Mouse (Mus musculus): ENCODE measurements at regions not wholly inside any gene's neighbourhood (a gene's known extent, or its start where the extent isn't known, plus 50 kb on each side); places are given as distances from the start of the nearest gene placed in this dataset.
"Not testable (repeated sequence)": the region's sequence is repeated elsewhere in the genome, so short reads cannot be mapped to it uniquely, and the experiment has no call there.

DNA sequence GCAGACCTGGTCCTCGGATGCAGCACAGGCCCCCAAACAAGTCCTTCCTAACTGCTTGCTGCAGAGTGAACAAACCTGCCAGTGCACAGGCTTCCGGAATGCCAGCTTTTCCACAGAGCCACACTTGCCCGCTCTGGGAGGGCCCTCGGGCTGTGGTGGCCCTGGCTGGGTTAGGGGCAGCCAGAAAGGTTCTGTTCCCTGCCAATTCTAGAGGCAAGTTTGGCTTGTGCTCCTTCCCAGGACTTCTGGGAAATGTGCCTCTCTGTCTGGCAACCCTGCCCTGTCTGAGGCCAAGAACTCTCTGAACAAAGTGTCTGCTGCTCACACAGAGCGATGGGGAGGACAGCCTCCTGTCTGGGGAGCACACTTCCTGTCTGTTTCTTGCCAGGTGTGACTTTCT lies 66.4 kb downstream of the Xrcc2 start:
- Histone ChIP-seq H3K9me3 (ENCODE audit: low read length) (no peaks in the 10 kb centered on the region), H3K27me3 (ENCODE audit: insufficient read depth, low read length) (no peaks in the 10 kb centered on the region), H3K9ac (replicated peaks; ENCODE audit: low read length) (no peak overlapping the region), H3K36me3 (ENCODE audit: insufficient read depth, low read length) (no peaks in the 10 kb centered on the region), H3K4me3 (ENCODE audit: low read length) (no peak overlapping the region), H3K4me1 (ENCODE audit: insufficient read depth, low read length) (no peaks in the 10 kb centered on the region), H3K27ac (ENCODE audit: low read length) (no peak overlapping the region), H3K4me2 (replicated peaks; ENCODE audit: low read depth, low read length) (no peak overlapping the region)
- 86% methylated on average over 5 of the region's 5 CpGs for WGBS
- no peak for ATAC-seq (ENCODE audit: low FRiP score, low TSS enrichment)

DNA sequence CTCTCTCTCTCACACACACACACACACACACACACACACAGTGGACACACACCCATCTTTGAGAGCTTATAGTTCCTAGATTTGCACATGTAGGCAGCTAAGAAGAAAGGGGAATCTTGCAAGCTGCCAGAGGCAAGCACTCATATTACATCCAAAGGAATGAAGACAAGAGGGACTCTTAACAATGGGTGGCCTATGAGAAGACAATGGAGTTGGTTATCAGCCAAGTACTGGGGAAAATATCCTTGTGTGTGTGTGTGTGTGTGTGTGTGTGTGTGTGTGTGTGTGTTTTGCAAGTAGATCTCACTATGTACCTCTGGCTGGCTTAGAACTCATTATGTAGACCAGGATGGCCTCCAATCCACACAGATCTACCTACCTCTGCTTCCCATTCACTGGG lies 67.5 kb downstream of the Xrcc2 start:
- H3K9ac ChIP-seq (replicated peaks; ENCODE audit: low read length) = no peak overlapping the region
- no peak for ATAC-seq (ENCODE audit: low FRiP score, low TSS enrichment)
- H3K36me3 ChIP-seq (ENCODE audit: insufficient read depth, low read length) = no peaks in the 10 kb centered on the region
- H3K9me3 ChIP-seq (ENCODE audit: low read length) = no peaks in the 10 kb centered on the region
- H3K27ac ChIP-seq (ENCODE audit: low read length) = no peak overlapping the region
- no peak overlapping the region for H3K4me2 ChIP-seq (replicated peaks; ENCODE audit: low read depth, low read length)
- no peaks in the 10 kb centered on the region for H3K4me1 ChIP-seq (ENCODE audit: insufficient read depth, low read length)
- no peaks in the 10 kb centered on the region for H3K27me3 ChIP-seq (ENCODE audit: insufficient read depth, low read length)
- H3K4me3 ChIP-seq (ENCODE audit: low read length) = no peak overlapping the region

DNA sequence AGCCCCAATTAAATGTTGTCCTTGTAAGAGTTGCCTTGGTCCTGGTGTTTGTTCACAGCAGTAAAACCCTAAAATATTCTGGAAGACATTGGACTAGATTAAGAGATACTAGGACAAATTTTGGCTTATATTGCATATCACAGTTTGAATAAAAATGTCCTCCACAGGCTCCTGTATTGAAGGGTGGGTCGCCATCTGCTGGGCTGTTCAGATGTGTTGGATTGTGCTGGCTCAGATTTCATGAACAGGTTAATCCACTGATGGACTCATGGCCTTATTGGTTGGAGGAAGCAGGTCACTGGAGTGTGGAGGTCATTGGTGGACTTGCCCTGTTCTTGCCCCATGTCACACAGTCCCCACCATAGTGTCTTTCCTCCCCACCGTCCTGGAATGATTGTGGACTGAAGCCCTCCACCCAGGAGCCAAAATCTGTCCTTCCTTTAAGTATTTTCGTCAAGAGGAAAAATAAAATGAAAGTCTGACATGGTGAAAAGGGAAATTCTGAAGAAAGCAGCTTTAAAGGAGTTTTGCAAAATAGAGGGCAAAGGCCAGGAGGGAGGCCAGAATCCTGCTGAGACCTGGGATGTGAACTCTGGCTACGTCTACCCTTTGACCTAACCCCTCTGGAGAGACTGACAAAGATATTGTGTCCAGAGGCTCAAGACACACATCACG lies 72.6 kb downstream of the Xrcc2 start:
- H3K9ac ChIP-seq (replicated peaks; ENCODE audit: low read length) = no peak overlapping the region
- H3K27me3 ChIP-seq (ENCODE audit: insufficient read depth, low read length) = no peaks in the 10 kb centered on the region
- no peak overlapping the region for H3K4me3 ChIP-seq (ENCODE audit: low read length)
- H3K36me3 ChIP-seq (ENCODE audit: insufficient read depth, low read length) = no peaks in the 10 kb centered on the region
- WGBS = 74% methylated on average over 5 of the region's 5 CpGs
- no peak overlapping the region for H3K27ac ChIP-seq (ENCODE audit: low read length)
- no peaks in the 10 kb centered on the region for H3K9me3 ChIP-seq (ENCODE audit: low read length)
- H3K4me2 ChIP-seq (replicated peaks; ENCODE audit: low read depth, low read length) = no peak overlapping the region
- no peak for ATAC-seq (ENCODE audit: low FRiP score, low TSS enrichment)
- no peaks in the 10 kb centered on the region for H3K4me1 ChIP-seq (ENCODE audit: insufficient read depth, low read length)

DNA sequence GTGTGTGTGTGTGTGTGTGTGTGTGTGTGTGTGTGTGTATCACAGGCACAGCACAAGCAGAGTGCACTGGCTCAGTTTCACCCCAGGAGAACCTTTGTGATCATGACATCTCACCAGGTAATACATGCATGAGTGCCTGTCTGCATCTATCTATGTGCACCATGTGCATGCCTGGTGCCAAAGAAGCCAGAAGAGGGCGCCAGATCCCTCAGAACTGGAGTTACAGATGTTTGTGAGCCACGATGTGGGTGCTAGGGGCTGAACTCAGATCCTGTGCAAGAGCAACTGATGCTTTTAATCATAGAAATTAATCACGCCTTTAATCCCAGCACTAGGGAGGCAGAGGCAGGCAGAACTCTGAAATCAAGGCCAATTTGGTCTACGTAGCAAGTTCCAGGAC lies 75.9 kb downstream of the Xrcc2 start:
- H3K27ac ChIP-seq (ENCODE audit: low read length) = no peak overlapping the region
- H3K4me1 ChIP-seq (ENCODE audit: insufficient read depth, low read length) = no peaks in the 10 kb centered on the region
- H3K27me3 ChIP-seq (ENCODE audit: insufficient read depth, low read length) = no peaks in the 10 kb centered on the region
- no peak overlapping the region for H3K4me3 ChIP-seq (ENCODE audit: low read length)
- no peaks in the 10 kb centered on the region for H3K9me3 ChIP-seq (ENCODE audit: low read length)
- H3K4me2 ChIP-seq (replicated peaks; ENCODE audit: low read depth, low read length) = no peak overlapping the region
- H3K36me3 ChIP-seq (ENCODE audit: insufficient read depth, low read length) = no peaks in the 10 kb centered on the region
- WGBS = 79% methylated on average over 4 of the region's 4 CpGs
- no peak for ATAC-seq (ENCODE audit: low FRiP score, low TSS enrichment)
- H3K9ac ChIP-seq (replicated peaks; ENCODE audit: low read length) = no peak overlapping the region

DNA sequence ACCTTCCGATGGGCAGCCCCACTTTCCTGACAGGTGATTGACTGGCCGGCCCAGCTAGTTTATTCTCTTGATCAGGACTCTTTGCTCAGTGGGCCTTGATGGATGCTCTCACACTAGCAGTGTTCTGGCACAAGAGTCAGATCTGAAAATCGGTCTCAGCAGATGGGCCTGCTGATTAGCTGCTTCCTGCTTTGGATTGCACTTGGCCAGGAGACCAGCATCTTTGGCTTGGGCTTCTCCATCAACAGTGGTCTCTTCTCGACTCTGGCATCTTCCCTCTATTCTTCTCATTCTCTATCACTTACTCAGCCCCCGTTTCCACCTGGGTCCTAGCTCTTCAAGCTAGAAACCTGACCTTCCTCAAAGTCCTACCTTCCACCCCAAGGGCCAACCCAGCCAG lies 77.1 kb downstream of the Xrcc2 start:
- no peaks in the 10 kb centered on the region for H3K4me1 ChIP-seq (ENCODE audit: insufficient read depth, low read length)
- no peaks in the 10 kb centered on the region for H3K9me3 ChIP-seq (ENCODE audit: low read length)
- no peak for ATAC-seq (ENCODE audit: low FRiP score, low TSS enrichment)
- H3K36me3 ChIP-seq (ENCODE audit: insufficient read depth, low read length) = no peaks in the 10 kb centered on the region
- H3K27me3 ChIP-seq (ENCODE audit: insufficient read depth, low read length) = no peaks in the 10 kb centered on the region
- no peak overlapping the region for H3K4me3 ChIP-seq (ENCODE audit: low read length)
- H3K27ac ChIP-seq (ENCODE audit: low read length) = no peak overlapping the region
- 88% methylated on average over 5 of the region's 5 CpGs for WGBS
- H3K4me2 ChIP-seq (replicated peaks; ENCODE audit: low read depth, low read length) = no peak overlapping the region
- no peak overlapping the region for H3K9ac ChIP-seq (replicated peaks; ENCODE audit: low read length)

DNA sequence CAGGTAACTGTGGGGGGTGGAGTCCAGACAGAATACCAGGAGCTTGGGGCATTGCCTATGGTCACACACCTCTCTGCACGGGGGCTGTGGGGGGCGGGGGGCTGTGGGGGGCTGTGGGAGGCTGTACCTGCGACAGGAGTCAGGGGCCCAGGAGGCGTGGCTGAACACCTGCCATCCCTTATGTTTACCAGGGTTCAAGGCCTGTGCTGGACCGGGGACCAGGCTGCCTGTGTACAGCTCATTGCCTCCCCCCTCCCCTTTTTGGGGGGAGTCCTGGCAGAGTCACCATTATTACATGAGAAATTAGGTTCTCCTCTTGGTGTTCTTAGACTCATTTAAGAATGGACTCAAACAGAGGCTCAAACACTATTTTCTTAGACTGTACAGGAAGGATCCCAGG lies 78.5 kb downstream of the Xrcc2 start:
- H3K4me2 ChIP-seq (replicated peaks; ENCODE audit: low read depth, low read length) = no peak overlapping the region
- no peak overlapping the region for H3K4me3 ChIP-seq (ENCODE audit: low read length)
- no peaks in the 10 kb centered on the region for H3K9me3 ChIP-seq (ENCODE audit: low read length)
- H3K27me3 ChIP-seq (ENCODE audit: insufficient read depth, low read length) = no peaks in the 10 kb centered on the region
- H3K36me3 ChIP-seq (ENCODE audit: insufficient read depth, low read length) = no peaks in the 10 kb centered on the region
- no peaks in the 10 kb centered on the region for H3K4me1 ChIP-seq (ENCODE audit: insufficient read depth, low read length)
- no peak overlapping the region for H3K9ac ChIP-seq (replicated peaks; ENCODE audit: low read length)
- ATAC-seq (ENCODE audit: low FRiP score, low TSS enrichment) = peak; percentile 51; the same call in 1 of the 2 replicates
- no peak overlapping the region for H3K27ac ChIP-seq (ENCODE audit: low read length)
- 75% methylated on average over 5 of the region's 5 CpGs for WGBS

DNA sequence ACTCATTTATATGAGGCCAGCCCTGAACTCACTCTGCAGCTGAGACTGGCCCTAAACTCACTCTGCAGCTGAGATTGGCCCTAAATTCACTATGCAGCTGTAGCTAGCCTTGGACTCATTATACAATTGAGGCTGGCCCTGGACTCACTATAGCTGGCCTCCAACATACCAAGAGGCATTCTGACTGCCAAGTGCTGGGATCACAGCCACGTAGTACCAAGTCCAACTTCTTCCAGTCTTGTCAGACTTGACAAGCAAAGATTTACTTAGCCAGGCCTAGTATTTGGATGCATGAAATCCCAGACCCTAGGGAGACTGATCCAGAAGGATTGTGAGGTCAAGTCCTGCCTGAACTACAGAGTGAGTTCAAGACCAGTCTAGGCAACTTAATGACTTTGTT lies 81.6 kb downstream of the Xrcc2 start:
- WGBS = 79% methylated on average over 1 of the region's 1 CpGs
- ATAC-seq (ENCODE audit: low FRiP score, low TSS enrichment) = no peak

DNA sequence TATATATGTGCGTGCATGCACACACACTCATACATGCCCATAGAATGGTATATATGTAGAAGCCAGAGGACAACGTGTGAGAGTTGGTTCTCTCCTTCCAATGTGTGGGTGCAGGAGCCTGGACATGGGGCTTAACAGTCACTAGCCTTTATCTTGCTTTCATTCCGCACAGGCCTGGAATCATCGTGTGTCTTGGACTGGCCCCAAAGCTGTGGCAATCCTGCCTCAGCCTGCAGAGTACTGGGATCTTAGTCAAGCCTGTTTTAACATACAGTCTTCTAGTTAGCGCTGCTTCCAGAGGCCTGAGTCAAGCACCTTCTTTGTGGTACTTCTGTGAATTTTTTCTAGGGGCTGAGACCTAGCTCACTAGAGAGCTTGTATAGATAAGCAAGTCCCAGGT lies 85.8 kb downstream of the Xrcc2 start:
- no peak overlapping the region for H3K27ac ChIP-seq (ENCODE audit: low read length)
- no peak for ATAC-seq (ENCODE audit: low FRiP score, low TSS enrichment)

More for the DNA sequence above, 81.6 kb downstream of the Xrcc2 start:
- Histone ChIP-seq H3K27ac (ENCODE audit: low read length) (no peak overlapping the region), H3K36me3 (ENCODE audit: insufficient read depth, low read length) (no peaks in the 10 kb centered on the region), H3K4me2 (replicated peaks; ENCODE audit: low read depth, low read length) (no peak overlapping the region), H3K9ac (replicated peaks; ENCODE audit: low read length) (no peak overlapping the region), H3K4me1 (ENCODE audit: insufficient read depth, low read length) (no peaks in the 10 kb centered on the region), H3K4me3 (ENCODE audit: low read length) (no peak overlapping the region), H3K27me3 (ENCODE audit: insufficient read depth, low read length) (no peaks in the 10 kb centered on the region), H3K9me3 (ENCODE audit: low read length) (no peaks in the 10 kb centered on the region)

DNA sequence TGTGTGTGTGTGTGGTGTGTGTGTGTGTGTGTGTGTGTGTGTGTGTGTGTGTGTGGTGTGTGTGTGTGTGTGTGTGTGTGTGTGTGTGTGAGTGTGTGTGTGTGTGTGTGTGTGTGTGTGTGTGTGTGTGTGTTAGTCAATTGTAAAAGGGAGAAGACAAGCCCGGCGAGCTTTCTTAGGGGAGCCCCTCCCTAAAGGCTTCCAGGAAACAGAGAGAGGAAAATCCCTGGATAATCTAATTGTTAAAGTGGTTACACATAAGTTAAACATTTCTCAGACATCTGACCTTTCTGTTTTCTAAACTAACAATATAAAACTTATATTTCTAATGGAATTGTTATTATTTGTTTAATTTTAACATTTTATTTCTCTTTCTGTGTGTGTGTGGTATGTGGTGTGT lies 86.3 kb downstream of the Xrcc2 start:
- not testable (repeated sequence) for H3K4me1 ChIP-seq (ENCODE audit: insufficient read depth, low read length); H3K27ac ChIP-seq (ENCODE audit: low read length); H3K9me3 ChIP-seq (ENCODE audit: low read length); H3K9ac ChIP-seq (replicated peaks; ENCODE audit: low read length); ATAC-seq (ENCODE audit: low FRiP score, low TSS enrichment); H3K4me3 ChIP-seq (ENCODE audit: low read length); H3K4me2 ChIP-seq (replicated peaks; ENCODE audit: low read depth, low read length); H3K36me3 ChIP-seq (ENCODE audit: insufficient read depth, low read length); H3K27me3 ChIP-seq (ENCODE audit: insufficient read depth, low read length)
- 61% methylated on average over 2 of the region's 2 CpGs for WGBS

More for the DNA sequence above, 85.8 kb downstream of the Xrcc2 start:
- no peaks in the 10 kb centered on the region for H3K9me3 ChIP-seq (ENCODE audit: low read length)
- no peak overlapping the region for H3K4me2 ChIP-seq (replicated peaks; ENCODE audit: low read depth, low read length)
- no peaks in the 10 kb centered on the region for H3K27me3 ChIP-seq (ENCODE audit: insufficient read depth, low read length)
- H3K4me1 ChIP-seq (ENCODE audit: insufficient read depth, low read length) = no peaks in the 10 kb centered on the region
- no peak overlapping the region for H3K9ac ChIP-seq (replicated peaks; ENCODE audit: low read length)
- WGBS = 81% methylated on average over 5 of the region's 5 CpGs
- no peaks in the 10 kb centered on the region for H3K36me3 ChIP-seq (ENCODE audit: insufficient read depth, low read length)
- H3K4me3 ChIP-seq (ENCODE audit: low read length) = no peak overlapping the region

DNA sequence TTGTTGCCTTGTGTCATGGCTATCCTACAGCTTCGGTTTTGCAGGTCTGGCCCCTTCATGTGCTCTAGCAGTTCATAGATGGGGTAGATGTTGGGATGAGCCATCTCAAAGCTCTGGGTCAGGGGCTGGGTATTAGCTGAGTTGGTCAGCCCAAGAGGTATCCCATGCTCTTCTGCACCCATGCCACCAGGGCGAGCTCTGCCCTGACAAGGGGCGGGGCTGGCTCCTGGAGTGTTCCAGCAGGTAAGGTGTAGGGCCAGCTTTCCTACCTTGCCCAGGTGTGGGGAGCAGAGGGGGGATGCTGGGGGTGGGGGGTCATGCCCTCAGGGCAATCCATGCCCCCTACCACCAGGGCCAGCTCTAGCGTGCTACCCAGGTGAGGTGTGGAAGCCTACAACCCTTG lies 91.0 kb downstream of the Xrcc2 start:
- H3K9me3 ChIP-seq (ENCODE audit: low read length) = no peaks in the 10 kb centered on the region
- no peaks in the 10 kb centered on the region for H3K27me3 ChIP-seq (ENCODE audit: insufficient read depth, low read length)
- no peak overlapping the region for H3K4me3 ChIP-seq (ENCODE audit: low read length)
- ATAC-seq (ENCODE audit: low FRiP score, low TSS enrichment) = no peak; the same call in 1 of the 2 replicates
- H3K4me2 ChIP-seq (replicated peaks; ENCODE audit: low read depth, low read length) = no peak overlapping the region
- no peak overlapping the region for H3K27ac ChIP-seq (ENCODE audit: low read length)
- H3K36me3 ChIP-seq (ENCODE audit: insufficient read depth, low read length) = no peaks in the 10 kb centered on the region
- WGBS = 85% methylated on average over 4 of the region's 4 CpGs
- no peak overlapping the region for H3K9ac ChIP-seq (replicated peaks; ENCODE audit: low read length)
- H3K4me1 ChIP-seq (ENCODE audit: insufficient read depth, low read length) = no peaks in the 10 kb centered on the region
